Mouse (Mus musculus) thymus, postnatal 36 days (tissue): ENCODE measurements around the gene Prph.

Experiments used
- DNase-seq, 2 experiments: peaks; one replicate each; pipeline ENCODE4 v3.0.0; 2022; ENCODE audit warnings: mixed read lengths in 2 of 2

Gene Prph

GRCm38 (mm10) chr15:99078181-99078910 is 23.4 kb downstream of the Prph start:
- no peak for DNase-seq

- DNase-seq = no peak
These were observed 24.8 kb downstream of the Prph start for GRCm38 (mm10) chr15:99079804-99080203.

GRCm38 (mm10) chr15:99082322-99082721 is 27.3 kb downstream of the Prph start:
- DNase-seq = no peak

GRCm38 (mm10) chr15:99082840-99083239 is 27.9 kb downstream of the Prph start:
- no peak for DNase-seq

GRCm38 (mm10) chr15:99083258-99083657 is 28.3 kb downstream of the Prph start:
- DNase-seq = peak in 1 of 2 experiments; percentile 21

- DNase-seq = no peak
These were observed 29.0 kb downstream of the Prph start for GRCm38 (mm10) chr15:99083867-99084557.

GRCm38 (mm10) chr15:99084618-99085017 is 29.6 kb downstream of the Prph start:
- DNase-seq = no peak

- no peak for DNase-seq
These were observed 31.0 kb downstream of the Prph start for GRCm38 (mm10) chr15:99085997-99086396.

GRCm38 (mm10) chr15:99087253-99088075 is 32.5 kb downstream of the Prph start, which contains the start of gene C1ql4:
Gene C1ql4, minus strand, starts transcription at chr15:99087817.
- peak; percentile 45 to 52 for DNase-seq

GRCm38 (mm10) chr15:99088292-99088691 is 33.3 kb downstream of the Prph start:
- peak; percentile 76 to 79 for DNase-seq

GRCm38 (mm10) chr15:99089069-99089468 is 34.1 kb downstream of the Prph start:
- DNase-seq = no peak

GRCm38 (mm10) chr15:99092870-99093269 is 37.9 kb downstream of the Prph start, which contains the start of gene Dnajc22:
Gene Dnajc22, plus strand, starts transcription at chr15:99093170.
- no peak for DNase-seq

- DNase-seq = no peak
These were observed 38.6 kb downstream of the Prph start for GRCm38 (mm10) chr15:99093291-99094258.

- no peak for DNase-seq
These were observed 39.8 kb downstream of the Prph start for GRCm38 (mm10) chr15:99094631-99095270.

- no peak for DNase-seq
These were observed 40.4 kb downstream of the Prph start for GRCm38 (mm10) chr15:99095356-99095755.

- no peak for DNase-seq
These were observed 41.3 kb downstream of the Prph start for GRCm38 (mm10) chr15:99096061-99096793.

- DNase-seq = no peak
These were observed 42.0 kb downstream of the Prph start for GRCm38 (mm10) chr15:99096831-99097500.

GRCm38 (mm10) chr15:99097840-99098492 is 43.0 kb downstream of the Prph start:
- DNase-seq = no peak

- no peak for DNase-seq
These were observed 43.5 kb downstream of the Prph start for GRCm38 (mm10) chr15:99098493-99098861.

GRCm38 (mm10) chr15:99099139-99099556 is 44.2 kb downstream of the Prph start:
- DNase-seq = peak; percentile 24 to 39
